Mouse (Mus musculus) testis, adult 2 months (tissue): Measurements from ENCODE around the gene Kcnj11.

Experiments used
- CTCF ChIP-seq: fragments of 200-500 bp; IDR thresholded peaks from 2 replicates; pipeline ENCODE4 v1.5.1; 2012; ENCODE audit warnings: low read depth, mild to moderate bottlenecking, inconsistent platforms, low read length, moderate library complexity; ENCODE audit not compliant: control insufficient read depth, insufficient read depth, insufficient replicate concordance
- POLR2A ChIP-seq: fragments of 200-500 bp; IDR thresholded peaks from 2 replicates; pipeline ENCODE4 v1.6.1; 2012; ENCODE audit warnings: low read depth, mild to moderate bottlenecking, inconsistent platforms, low read length, moderate library complexity; ENCODE audit not compliant: control insufficient read depth

GRCm38 (mm10) chr7:46086378-46086777 lies 14.2 kb downstream of the Kcnj11 start:
- no peak for TF ChIP-seq CTCF
- TF ChIP-seq POLR2A: no peak
